Mouse (Mus musculus) myocyte (in vitro differentiated cells): ENCODE measurements at regions not wholly inside any gene's neighbourhood (a gene's known extent, or its start where the extent isn't known, plus 50 kb on each side); places are given as distances from the start of the nearest gene placed in this dataset.

Experiments
- E2F4 ChIP-seq: IDR thresholded peaks from one replicate; pipeline ENCODE4 v1.6.1; 2011; ENCODE audit warnings: mild to moderate bottlenecking, control low read depth, moderate library complexity; ENCODE audit not compliant: insufficient read depth
- POLR2A ChIP-seq: IDR thresholded peaks from one replicate; pipeline ENCODE4 v1.6.1; 2011; ENCODE audit warnings: low read depth, mild to moderate bottlenecking, control low read depth, moderate library complexity; ENCODE audit not compliant: insufficient read length
- POLR2AphosphoS2 ChIP-seq: IDR thresholded peaks from one replicate; pipeline ENCODE4 v1.6.1; 2011; ENCODE audit warnings: low read depth, control low read depth; ENCODE audit not compliant: insufficient read length
- TCF12 ChIP-seq: IDR thresholded peaks from one replicate; pipeline ENCODE4 v1.6.1; 2011; ENCODE audit warnings: mild to moderate bottlenecking, control low read depth; ENCODE audit not compliant: poor library complexity, insufficient read depth, severe bottlenecking
- USF1 ChIP-seq: IDR thresholded peaks from one replicate; pipeline ENCODE4 v1.6.1; 2011; ENCODE audit warnings: low read depth, mild to moderate bottlenecking, control low read depth, moderate library complexity

- no peak for TF ChIP-seq POLR2A
- no peak for TF ChIP-seq USF1
- TF ChIP-seq E2F4 = no peak
- TF ChIP-seq POLR2AphosphoS2 = no peak
- no peak for TF ChIP-seq TCF12
Observed at GRCm38 (mm10) chr1:137363969-137364368, 403.7 kb upstream of the Nr5a2 start.
